Mouse (Mus musculus): ENCODE results near the gene Fam166a. TPM values are rescaled to one million over a fixed set of nuclear protein-coding genes. Genes with fewer than 3 reads are reported as not detected.
A peak's percentile ranks its signal among the peaks of the same experiment; 100 is the strongest.

The Fam166a gene
- total RNA-seq, 1 experiment = 0.49 TPM

DNA sequence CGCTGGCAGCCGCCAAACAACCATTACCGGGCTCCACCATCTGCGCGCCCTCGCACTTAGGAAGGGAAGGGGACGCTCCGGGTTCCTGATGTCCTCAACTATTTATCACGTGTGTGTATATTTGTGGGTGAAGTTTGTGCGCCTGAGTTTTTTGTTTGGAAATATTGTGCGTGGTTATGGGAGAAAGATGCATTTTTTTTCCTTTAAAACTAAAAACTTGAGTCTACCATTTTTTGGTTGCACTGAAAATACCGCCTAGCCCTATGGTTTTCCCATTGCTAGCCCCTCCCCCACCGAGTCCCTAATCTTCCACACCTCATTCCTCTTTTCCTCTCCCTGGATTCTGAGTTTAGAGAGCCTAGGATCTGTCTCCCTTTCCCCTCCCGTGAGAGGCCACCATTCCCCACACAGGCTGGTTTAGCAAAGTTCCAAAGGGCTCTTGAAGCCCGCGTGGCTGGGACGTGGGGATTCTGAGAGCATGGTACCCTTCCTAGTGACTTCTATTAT, 36.6 kb upstream of the Fam166a start:
- no peak for TF ChIP-seq HCFC1 (IDR thresholded peaks at IDR 0.05; ENCODE audit: borderline replicate concordance, insufficient read depth, low read length)
- no peak for TF ChIP-seq ZC3H11A (IDR thresholded peaks at IDR 0.05; ENCODE audit: borderline replicate concordance, low read depth, low read length)
- TF ChIP-seq MAFK (IDR thresholded peaks at IDR 0.05; ENCODE audit: insufficient read depth, low read depth, low read length) = no peak
- TF ChIP-seq ZNF384 (IDR thresholded peaks at IDR 0.05; ENCODE audit: low read depth, low read length) = no peak
- no peak for TF ChIP-seq CHD2 (IDR thresholded peaks at IDR 0.05; ENCODE audit: low read depth, low read length)
- Histone ChIP-seq H3K27ac (ENCODE audit: insufficient read depth, low read depth, low read length, poor library complexity, severe bottlenecking) (no peak overlapping the region), H3K9ac (ENCODE audit: insufficient read depth, low read depth, low read length, poor library complexity, severe bottlenecking) (peak overlapping the region; percentile 58), H3K9me3 (ENCODE audit: control insufficient read depth, insufficient read depth, low read depth, low read length) (no peaks in the 10 kb centered on the region), H3K4me1 (ENCODE audit: control insufficient read depth in 2 of 2, insufficient read depth in 2 of 2, low read length in 2 of 2, poor library complexity in 1 of 2) (peaks cover 4 to 8% of the 10 kb centered on the region in 2 experiments; a peak in 1 of 4 replicates), H3K4me3 (ENCODE audit: insufficient read depth in 1 of 2, low read depth in 1 of 2, low read length in 2 of 2, poor library complexity in 1 of 2, severe bottlenecking in 1 of 2) (peak overlapping the region; percentile 62 to 68), H3K36me3 (ENCODE audit: control insufficient read depth, insufficient read depth, low read length, poor library complexity, severe bottlenecking) (no peaks in the 10 kb centered on the region)
- in situ Hi-C loops (cut with MboI; ENCODE audit: low sequenced_read_pairs in 2 of 2, unreplicated experiment in 2 of 2) = no loop called here
- DNase-seq (ENCODE audit: low read depth, low spot score) = peak; percentile 25

DNA sequence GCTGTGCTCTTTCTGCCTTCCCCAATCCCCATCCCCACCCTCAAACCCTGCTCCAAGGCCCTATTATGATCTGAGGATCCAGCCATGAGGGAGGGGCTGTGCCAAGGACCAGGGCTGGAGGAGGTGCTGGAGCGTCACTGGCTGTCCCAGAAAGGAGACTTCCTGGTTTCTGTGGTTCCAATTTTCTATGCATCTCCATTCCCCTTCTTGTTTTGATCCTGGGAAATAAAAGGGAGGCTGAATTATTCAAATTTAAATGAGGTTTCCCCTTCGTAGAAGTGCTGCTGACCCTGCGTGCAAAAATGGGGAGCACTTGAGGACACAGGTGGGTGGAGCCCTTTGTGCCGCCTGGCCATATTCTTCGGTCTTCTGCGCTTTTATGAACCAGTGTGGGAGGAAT, 35.9 kb upstream of the Fam166a start:
- Histone ChIP-seq H3K36me3 (ENCODE audit: control insufficient read depth, insufficient read depth, low read length, poor library complexity, severe bottlenecking) (no peaks in the 10 kb centered on the region), H3K9ac (ENCODE audit: insufficient read depth, low read depth, low read length, poor library complexity, severe bottlenecking) (no peak overlapping the region), H3K4me3 (ENCODE audit: insufficient read depth in 1 of 2, low read depth in 1 of 2, low read length in 2 of 2, poor library complexity in 1 of 2, severe bottlenecking in 1 of 2) (peak overlapping the region in 1 of 2 experiments; percentile 19; a peak in 1 of 4 replicates), H3K9me3 (ENCODE audit: control insufficient read depth, insufficient read depth, low read depth, low read length) (no peaks in the 10 kb centered on the region), H3K4me1 (ENCODE audit: control insufficient read depth in 2 of 2, insufficient read depth in 2 of 2, low read length in 2 of 2, poor library complexity in 1 of 2) (peaks cover 4 to 8% of the 10 kb centered on the region in 2 experiments; a peak in 1 of 4 replicates), H3K27ac (ENCODE audit: insufficient read depth, low read depth, low read length, poor library complexity, severe bottlenecking) (no peak overlapping the region)
- DNase-seq (ENCODE audit: low read depth, low spot score) = no peak
- TF ChIP-seq CHD2 (IDR thresholded peaks at IDR 0.05; ENCODE audit: low read depth, low read length) (no peak), HCFC1 (IDR thresholded peaks at IDR 0.05; ENCODE audit: borderline replicate concordance, insufficient read depth, low read length) (no peak), ZNF384 (IDR thresholded peaks at IDR 0.05; ENCODE audit: low read depth, low read length) (no peak), MAFK (IDR thresholded peaks at IDR 0.05; ENCODE audit: insufficient read depth, low read depth, low read length) (no peak), ZC3H11A (IDR thresholded peaks at IDR 0.05; ENCODE audit: borderline replicate concordance, low read depth, low read length) (no peak)
- in situ Hi-C loops (cut with MboI; ENCODE audit: low sequenced_read_pairs in 2 of 2, unreplicated experiment in 2 of 2) = no loop called here

DNA sequence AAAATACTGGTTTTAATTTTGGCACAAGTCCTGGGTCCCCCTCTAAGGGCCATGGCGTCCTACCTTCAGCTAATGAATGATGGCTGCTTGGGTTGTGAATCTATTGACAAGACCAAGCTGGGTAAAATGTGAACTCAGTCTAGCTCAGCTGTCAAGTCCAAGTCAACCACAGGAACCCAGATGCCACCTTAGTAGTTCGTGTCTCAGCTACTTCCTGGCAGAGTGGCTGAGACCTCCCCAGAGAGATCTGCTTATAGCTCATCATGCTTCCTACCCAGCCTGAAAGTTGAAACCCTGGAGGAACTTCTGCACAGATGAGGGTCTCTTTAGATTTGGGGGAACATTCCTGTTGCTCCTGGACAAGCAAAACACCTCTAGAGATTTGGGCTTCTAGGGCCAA, 35.2 kb upstream of the Fam166a start:
- no peaks in the 10 kb centered on the region for H3K9me3 ChIP-seq (ENCODE audit: control insufficient read depth, insufficient read depth, low read depth, low read length)
- no peak overlapping the region for H3K4me3 ChIP-seq (ENCODE audit: insufficient read depth in 1 of 2, low read depth in 1 of 2, low read length in 2 of 2, poor library complexity in 1 of 2, severe bottlenecking in 1 of 2)
- H3K36me3 ChIP-seq (ENCODE audit: control insufficient read depth, insufficient read depth, low read length, poor library complexity, severe bottlenecking) = no peaks in the 10 kb centered on the region
- H3K4me1 ChIP-seq (ENCODE audit: control insufficient read depth in 2 of 2, insufficient read depth in 2 of 2, low read length in 2 of 2, poor library complexity in 1 of 2) = peaks cover 4 to 8% of the 10 kb centered on the region in 2 experiments; a peak in 1 of 4 replicates
- no peak for DNase-seq (ENCODE audit: low read depth, low spot score)
- TF ChIP-seq ZNF384 (IDR thresholded peaks at IDR 0.05; ENCODE audit: low read depth, low read length) = no peak
- no peak for TF ChIP-seq CHD2 (IDR thresholded peaks at IDR 0.05; ENCODE audit: low read depth, low read length)
- no peak for TF ChIP-seq HCFC1 (IDR thresholded peaks at IDR 0.05; ENCODE audit: borderline replicate concordance, insufficient read depth, low read length)
- no peak for TF ChIP-seq MAFK (IDR thresholded peaks at IDR 0.05; ENCODE audit: insufficient read depth, low read depth, low read length)
- TF ChIP-seq ZC3H11A (IDR thresholded peaks at IDR 0.05; ENCODE audit: borderline replicate concordance, low read depth, low read length) = no peak
- no peak overlapping the region for H3K9ac ChIP-seq (ENCODE audit: insufficient read depth, low read depth, low read length, poor library complexity, severe bottlenecking)
- H3K27ac ChIP-seq (ENCODE audit: insufficient read depth, low read depth, low read length, poor library complexity, severe bottlenecking) = no peak overlapping the region
- in situ Hi-C loops (cut with MboI; ENCODE audit: low sequenced_read_pairs in 2 of 2, unreplicated experiment in 2 of 2) = no loop called here

DNA sequence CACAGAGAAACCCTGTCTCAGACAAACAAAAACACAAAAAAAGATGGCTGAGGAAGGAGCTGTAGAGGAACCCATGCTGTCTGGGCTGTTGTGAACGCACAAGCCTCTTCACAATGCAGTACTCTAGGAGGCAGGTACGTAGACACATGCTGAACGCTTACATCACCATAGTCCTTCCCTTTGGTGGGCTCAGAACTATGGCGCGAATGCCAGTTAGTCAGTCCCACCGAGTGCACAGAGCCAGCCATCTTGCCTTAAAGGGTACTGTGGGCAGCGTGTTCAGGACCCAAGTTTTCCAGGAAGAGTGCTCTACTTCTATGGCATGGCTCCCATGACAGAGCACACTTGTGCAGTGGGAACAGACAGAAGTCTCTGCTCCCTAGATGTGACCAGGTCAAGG, 34.0 kb upstream of the Fam166a start:
- TF ChIP-seq CHD2 (IDR thresholded peaks at IDR 0.05; ENCODE audit: low read depth, low read length) (no peak), ZC3H11A (IDR thresholded peaks at IDR 0.05; ENCODE audit: borderline replicate concordance, low read depth, low read length) (no peak), MAFK (IDR thresholded peaks at IDR 0.05; ENCODE audit: insufficient read depth, low read depth, low read length) (no peak), HCFC1 (IDR thresholded peaks at IDR 0.05; ENCODE audit: borderline replicate concordance, insufficient read depth, low read length) (no peak), ZNF384 (IDR thresholded peaks at IDR 0.05; ENCODE audit: low read depth, low read length) (no peak)
- no peaks in the 10 kb centered on the region for H3K36me3 ChIP-seq (ENCODE audit: control insufficient read depth, insufficient read depth, low read length, poor library complexity, severe bottlenecking)
- no peak overlapping the region for H3K9ac ChIP-seq (ENCODE audit: insufficient read depth, low read depth, low read length, poor library complexity, severe bottlenecking)
- no peak for DNase-seq (ENCODE audit: low read depth, low spot score)
- H3K27ac ChIP-seq (ENCODE audit: insufficient read depth, low read depth, low read length, poor library complexity, severe bottlenecking) = no peak overlapping the region
- H3K4me3 ChIP-seq (ENCODE audit: insufficient read depth in 1 of 2, low read depth in 1 of 2, low read length in 2 of 2, poor library complexity in 1 of 2, severe bottlenecking in 1 of 2) = no peak overlapping the region
- peaks cover 4 to 8% of the 10 kb centered on the region in 2 experiments; a peak in 1 of 4 replicates for H3K4me1 ChIP-seq (ENCODE audit: control insufficient read depth in 2 of 2, insufficient read depth in 2 of 2, low read length in 2 of 2, poor library complexity in 1 of 2)
- in situ Hi-C loops (cut with MboI; ENCODE audit: low sequenced_read_pairs in 2 of 2, unreplicated experiment in 2 of 2) = no loop called here
- H3K9me3 ChIP-seq (ENCODE audit: control insufficient read depth, insufficient read depth, low read depth, low read length) = no peaks in the 10 kb centered on the region

Measured in ES-E14 (cell line).